Mouse (Mus musculus): Measurements from ENCODE around the gene Bcas3.

DNA sequence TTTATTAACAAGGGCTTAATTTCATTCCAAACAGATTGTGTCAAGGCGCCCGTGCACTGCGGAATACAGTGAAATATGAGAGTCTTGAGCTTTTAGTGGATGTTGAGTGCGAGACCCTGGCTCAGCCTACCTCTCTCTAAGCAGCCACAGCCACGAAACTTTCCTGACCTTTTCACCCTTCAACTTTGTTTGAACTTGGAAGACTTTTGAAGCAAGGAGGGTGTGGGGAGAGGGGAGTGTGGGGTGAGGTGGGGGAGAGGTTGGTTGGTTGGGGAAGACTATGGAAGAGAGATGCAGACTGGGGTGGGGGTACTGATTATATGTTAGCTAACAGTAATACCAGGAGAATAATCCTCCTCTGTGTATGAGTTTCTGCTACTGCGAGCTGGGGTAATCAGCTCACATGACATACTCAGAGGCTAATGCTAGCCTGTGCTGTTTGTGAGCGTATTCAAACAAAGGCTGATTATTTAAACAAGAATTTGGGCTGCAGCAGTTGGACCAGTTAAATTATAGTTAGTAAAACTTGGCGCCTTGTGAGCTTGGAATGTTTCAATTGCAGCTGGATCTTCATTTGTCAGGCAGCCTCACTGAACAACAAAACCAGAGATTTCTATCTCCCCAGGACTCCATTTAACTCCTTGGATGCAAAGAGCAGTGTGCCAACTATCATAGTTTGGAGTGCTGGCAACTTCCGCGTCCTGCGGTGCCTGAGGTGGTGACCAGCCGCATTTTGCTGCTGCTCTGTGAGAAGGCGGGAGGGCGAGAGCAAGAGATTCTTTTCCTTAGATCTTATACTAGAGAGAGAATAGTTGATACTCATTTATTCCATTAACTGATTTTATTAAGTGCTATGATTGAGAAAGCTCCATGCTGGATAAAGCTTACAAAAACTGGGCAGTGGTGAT, 343.8 kb downstream of the Bcas3 start:
- TF ChIP-seq CTCF (IDR thresholded peaks at IDR 0.05; ENCODE audit: extremely low read depth, insufficient read depth, insufficient read length, insufficient replicate concordance) (no peak), POLR2A (IDR thresholded peaks at IDR 0.05; ENCODE audit: low read depth, low read length) (no peak)
